Mouse (Mus musculus) CH12.LX (cell line): ENCODE data around the gene Rreb1.
A peak's percentile ranks its signal among the peaks of the same experiment; 100 is the strongest.

Source experiments
- CTCF ChIP-seq, 2 experiments: IDR thresholded peaks in 1 of 2; conservative IDR thresholded peaks in 1 of 2; 2 replicates each; pipeline ENCODE4 v1.5.1; 2011 to 2012; ENCODE audit warnings: low read depth in 2 of 2, low read length in 2 of 2, improper control_type of control experiment in 1 of 2, inconsistent platforms in 1 of 2, mild to moderate bottlenecking in 1 of 2, moderate library complexity in 1 of 2
- EP300 ChIP-seq: IDR thresholded peaks from 2 replicates; pipeline ENCODE4 v1.6.1; 2011; ENCODE audit warnings: low read length, improper control_type of control experiment
- ETS1 ChIP-seq: conservative IDR thresholded peaks from 2 replicates; pipeline ENCODE4 v1.6.1; 2012; ENCODE audit warnings: low read depth, mild to moderate bottlenecking, inconsistent platforms, low read length, improper control_type of control experiment, moderate library complexity
- IRF4 ChIP-seq: IDR thresholded peaks from 2 replicates; pipeline ENCODE4 v1.6.1; 2014; ENCODE audit warnings: low read depth, mild to moderate bottlenecking, inconsistent platforms, low read length, improper control_type of control experiment
- KAT2A ChIP-seq: IDR thresholded peaks from 2 replicates; pipeline ENCODE4 v1.6.1; 2012; ENCODE audit warnings: low read length, improper control_type of control experiment, inconsistent platforms; ENCODE audit not compliant: insufficient replicate concordance
- MAX ChIP-seq: IDR thresholded peaks from 2 replicates; pipeline ENCODE4 v1.6.1; 2011; ENCODE audit warnings: low read length, improper control_type of control experiment
- MEF2A ChIP-seq: IDR thresholded peaks from 2 replicates; pipeline ENCODE4 v1.6.1; 2014; ENCODE audit warnings: low read depth, mild to moderate bottlenecking, inconsistent platforms, low read length, improper control_type of control experiment, borderline replicate concordance
- MXI1 ChIP-seq: IDR thresholded peaks from 2 replicates; pipeline ENCODE4 v1.6.1; 2011; ENCODE audit warnings: mild to moderate bottlenecking, low read depth, low read length, improper control_type of control experiment
- POLR2A ChIP-seq: IDR thresholded peaks from 2 replicates; pipeline ENCODE4 v1.6.1; 2011; ENCODE audit warnings: low read depth, mild to moderate bottlenecking, improper control_type of control experiment, low read length
- USF2 ChIP-seq: conservative IDR thresholded peaks from 2 replicates; pipeline ENCODE4 v1.6.1; 2011; ENCODE audit warnings: low read depth, low read length, improper control_type of control experiment

DNA sequence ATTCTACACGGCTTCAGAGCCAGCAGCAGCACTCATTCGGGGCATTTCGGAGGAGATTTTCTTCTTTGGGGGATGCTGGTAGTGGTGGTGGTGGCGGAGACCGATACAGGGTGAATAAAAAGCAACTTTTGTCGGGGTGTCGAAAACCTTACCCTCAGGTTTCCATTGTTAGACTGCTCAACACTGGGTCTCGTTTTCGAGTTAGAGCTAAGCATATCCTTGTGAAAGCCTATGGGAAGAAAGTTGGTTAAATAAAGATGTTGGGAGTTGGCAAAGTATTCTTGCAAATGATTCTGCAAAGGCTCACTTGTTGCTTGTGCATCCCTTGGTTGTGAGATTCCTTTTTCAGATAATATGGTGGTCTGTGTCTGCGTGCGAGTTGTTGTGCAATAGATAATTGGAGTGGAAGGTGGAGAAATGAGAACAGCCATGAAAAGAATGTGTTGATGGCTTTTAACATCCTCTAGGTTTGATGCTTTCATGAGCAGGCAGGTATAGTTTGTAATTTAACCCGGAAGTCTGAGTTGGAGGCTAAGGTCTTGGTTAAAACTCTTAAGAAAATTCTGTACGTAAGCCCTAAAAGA, 49.9 kb downstream of the Rreb1 start:
- TF ChIP-seq ETS1 (0 out of 2 replicates have a peak, but pooled peaks have one; percentile 11), CTCF (conservative IDR thresholded peaks at IDR 0.05 in 1 of 2, IDR thresholded peaks at IDR 0.05 in 1 of 2; ENCODE audit: low read depth in 2 of 2, low read length in 2 of 2) (no peak), POLR2A (no peak), MXI1 (no peak), KAT2A (no peak), EP300 (no peak), MEF2A (no peak), USF2 (no peak), MAX (no peak), IRF4 (no peak)
